10 mouse cellular contexts compared by ENCODE assay signal in the genomic region with DNA sequence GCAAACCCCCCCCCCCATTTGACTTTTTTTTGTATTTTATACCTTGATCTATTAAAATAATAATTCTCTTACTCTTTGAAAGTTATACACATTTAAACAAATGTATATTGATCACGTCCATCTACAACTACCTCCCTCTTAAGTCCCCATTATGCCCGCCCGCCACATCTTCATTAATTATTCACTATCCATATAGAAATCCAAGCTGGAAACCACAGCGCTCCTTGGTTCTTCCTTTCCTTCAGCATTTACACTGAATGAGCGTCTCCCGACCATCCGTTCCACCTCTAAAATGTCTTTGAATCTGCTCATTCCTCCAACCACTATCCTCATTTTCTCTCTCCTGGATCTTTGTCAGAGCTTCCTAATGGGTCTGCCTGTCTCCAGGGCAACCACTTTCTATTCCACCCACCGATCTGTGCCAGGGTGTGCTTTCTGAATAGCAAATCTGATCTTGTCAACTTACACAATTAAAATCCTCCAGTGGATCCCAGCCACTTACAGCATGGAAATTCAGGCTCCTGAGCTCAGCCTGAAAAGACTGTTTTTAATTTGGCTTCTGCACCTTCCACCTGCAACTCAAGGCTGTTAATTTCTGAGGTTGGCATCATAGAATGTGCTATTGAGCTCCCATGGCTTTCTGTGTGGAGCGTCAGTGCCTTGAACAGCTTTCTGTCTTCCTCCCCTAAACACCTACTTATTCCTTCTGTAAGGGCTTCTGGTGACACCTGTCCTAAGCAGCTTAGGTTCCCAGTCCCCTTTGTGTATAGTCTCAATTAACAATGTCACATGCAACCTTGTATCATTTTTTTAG.
A peak's percentile ranks its signal among the peaks of the same experiment; 100 is the strongest.
DNase-seq lines count a peak whose midpoint lies in the region; ATAC-seq lines count a peak whose summit lies in the region.
"Had no signal": no experiment of that assay in that cellular context is flagged by ENCODE, and none has a peak within 500 bp of the region (broad histone marks: within the 10 kb centered on the region; RNA-seq: fewer than 3 reads in every experiment).

No protein-coding gene starts in this region.

- H3K9me3 ChIP-seq in forebrain, embryonic 12.5 days: no peaks in the 10 kb centered on the region
- no peaks in the 10 kb centered on the region for H3K9me3 ChIP-seq in hindbrain, embryonic 15.5 days
- no peaks in the 10 kb centered on the region for H3K9me3 ChIP-seq in liver, embryonic 12.5 days (replicated peaks)
- H3K9me3 ChIP-seq: liver, embryonic 15.5 days had no signal

- peak overlapping the region; percentile 31 for H3K4me2 ChIP-seq in forebrain, embryonic 12.5 days
- peak overlapping the region; percentile 40 for H3K4me2 ChIP-seq in hindbrain, embryonic 15.5 days
- no peak overlapping the region for H3K4me2 ChIP-seq in liver, embryonic 12.5 days
- H3K4me2 ChIP-seq: liver, embryonic 15.5 days had no signal

- peak overlapping the region; percentile 56; the same call in 1 of the 2 replicates for H3K27ac ChIP-seq in forebrain, embryonic 12.5 days
- peak overlapping the region; percentile 79 for H3K27ac ChIP-seq in hindbrain, embryonic 15.5 days (replicated peaks)
- H3K27ac ChIP-seq in liver, embryonic 12.5 days: no peak overlapping the region
- H3K27ac ChIP-seq: liver, embryonic 15.5 days had no signal

- H3K9ac ChIP-seq in forebrain, embryonic 12.5 days: no peak overlapping the region
- H3K9ac ChIP-seq in hindbrain, embryonic 15.5 days: no peak overlapping the region
- no peak overlapping the region for H3K9ac ChIP-seq in liver, embryonic 12.5 days
- H3K9ac ChIP-seq: liver, embryonic 15.5 days had no signal

- peaks cover 18% of the 10 kb centered on the region for H3K4me1 ChIP-seq in forebrain, embryonic 12.5 days
- peaks cover 26% of the 10 kb centered on the region for H3K4me1 ChIP-seq in hindbrain, embryonic 15.5 days (replicated peaks)
- H3K4me1 ChIP-seq in liver, embryonic 12.5 days: no peaks in the 10 kb centered on the region
- H3K4me1 ChIP-seq: liver, embryonic 15.5 days had no signal

- WGBS in forebrain, embryonic 12.5 days: 35% methylated on average over 9 of the region's 9 CpGs
- WGBS in hindbrain, embryonic 15.5 days: 17% methylated on average over 9 of the region's 9 CpGs
- WGBS in liver, embryonic 12.5 days (ENCODE audit: insufficient replicate concordance): 77% methylated on average over 9 of the region's 9 CpGs

- no peaks in the 10 kb centered on the region for H3K36me3 ChIP-seq in forebrain, embryonic 12.5 days (replicated peaks)
- no peaks in the 10 kb centered on the region for H3K36me3 ChIP-seq in hindbrain, embryonic 15.5 days
- H3K36me3 ChIP-seq in liver, embryonic 12.5 days: no peaks in the 10 kb centered on the region
- H3K36me3 ChIP-seq: liver, embryonic 15.5 days had no signal

- no peak overlapping the region for H3K4me3 ChIP-seq in forebrain, embryonic 12.5 days (replicated peaks)
- H3K4me3 ChIP-seq in hindbrain, embryonic 15.5 days: 0 out of 2 replicates have a peak overlapping the region, but pooled peaks have one; percentile 3
- no peak overlapping the region for H3K4me3 ChIP-seq in liver, embryonic 12.5 days
- H3K4me3 ChIP-seq: liver, embryonic 15.5 days had no signal

- ATAC-seq in forebrain, embryonic 12.5 days (ENCODE audit: low FRiP score): peak; percentile 84
- ATAC-seq in hindbrain, embryonic 15.5 days (ENCODE audit: low FRiP score, low read depth): peak; percentile 91
- ATAC-seq in liver, embryonic 12.5 days: no peak

- intact Hi-C loops in left cerebral cortex, postnatal 36 days (cut with DNase I): loop anchor here (1.0 to 2.0 kb wide), 4 partner anchors 38 to 268 kb away; no protein-coding TSS in a partner anchor

- peak; percentile 71 to 75 for DNase-seq in left cerebral cortex, postnatal 36 days (ENCODE audit: low spot score in 2 of 2)
- peak; percentile 70 for DNase-seq in right cerebral cortex, postnatal 25 days
- no peak for DNase-seq in c-Kit-positive CD71-positive TER-119-positive erythroid progenitor cells, embryonic 14.5 days (ENCODE audit: low spot score)
- DNase-seq in heart, adult 11 months: no peak
- no peak for DNase-seq in thymus, adult 18-20 months
- DNase-seq: thymus, postnatal 25 days had no signal

- H3K27me3 ChIP-seq in forebrain, embryonic 12.5 days: no peaks in the 10 kb centered on the region
- H3K27me3 ChIP-seq in hindbrain, embryonic 15.5 days: no peaks in the 10 kb centered on the region
- no peaks in the 10 kb centered on the region for H3K27me3 ChIP-seq in liver, embryonic 12.5 days (replicated peaks)
- H3K27me3 ChIP-seq: liver, embryonic 15.5 days had no signal

Comparison
In these comparisons a context has a peak if more than half of its experiments do, and no peak if none do; other contexts are left out.
1. DNase-seq: peak in left cerebral cortex, postnatal 36 days (2 of 2) and right cerebral cortex, postnatal 25 days (single experiment); none in c-Kit-positive CD71-positive TER-119-positive erythroid progenitor cells, embryonic 14.5 days (single experiment), heart, adult 11 months (single experiment) and thymus, adult 18-20 months (0 of 2).